Mouse (Mus musculus) heart, embryonic 15.5 days (tissue): ENCODE measurements around the gene Arrdc5. TPM values are rescaled to one million over a fixed set of nuclear protein-coding genes. Genes with fewer than 3 reads are reported as not detected.

Source experiments
- ATAC-seq: fragments of 200-750 bp; cut with Nextera tagmentation; replicated peaks from 2 replicates; pipeline ENCODE4 v1.8.0; 2017; ENCODE audit warnings: low read depth, moderate TSS enrichment; ENCODE audit not compliant: insufficient number of reproducible peaks, insufficient read depth, low FRiP score
- H3K27ac ChIP-seq: fragments of 300-500 bp; sonication (generic); 2 replicates; pipeline ENCODE4 v1.5.1; 2015; ENCODE audit warnings: mild to moderate bottlenecking, inconsistent platforms
- H3K27me3 ChIP-seq: fragments of 300-500 bp; sonication (generic); 2 replicates; pipeline ENCODE4 v1.6.1; 2015; ENCODE audit warnings: inconsistent platforms
- H3K36me3 ChIP-seq: fragments of 300-500 bp; sonication (generic); 2 replicates; pipeline ENCODE4 v1.6.1; 2015; ENCODE audit warnings: mild to moderate bottlenecking, inconsistent platforms
- H3K4me1 ChIP-seq: fragments of 300-500 bp; sonication (generic); replicated peaks from 2 replicates; pipeline ENCODE4 v1.6.1; 2015; ENCODE audit warnings: inconsistent platforms
- H3K4me2 ChIP-seq: fragments of 300-500 bp; sonication (generic); 2 replicates; pipeline ENCODE4 v1.6.1; 2015; ENCODE audit warnings: inconsistent platforms, mild to moderate bottlenecking, moderate library complexity
- H3K4me3 ChIP-seq: fragments of 300-500 bp; sonication (generic); 2 replicates; pipeline ENCODE4 v1.5.1; 2015; ENCODE audit warnings: mild to moderate bottlenecking, inconsistent platforms
- H3K9ac ChIP-seq: fragments of 300-500 bp; sonication (generic); 2 replicates; pipeline ENCODE4 v1.6.1; 2015; ENCODE audit warnings: mild to moderate bottlenecking, inconsistent platforms
- H3K9me3 ChIP-seq: fragments of 300-500 bp; sonication (generic); replicated peaks from 2 replicates; pipeline ENCODE4 v1.6.1; 2016; ENCODE audit warnings: inconsistent platforms
- WGBS: fragments of 180-500 bp; shearing (Covaris S2); methylation state at CpG from one replicate; pipeline ENCODE4 v1.1.7; 2015; ENCODE audit warnings: mixed read lengths; 5-methylcytosine and 5-hydroxymethylcytosine counted together
- polyA plus RNA-seq: library from polyadenylated mRNA; unstranded; fragments of >200 nt; fragmentation: Nextera tagmentation; extraction: Ambion mirVana; gene quantifications from 2 replicates; pipeline ENCODE4 v1.2.1, GENCODE M21; 2015

Gene Arrdc5
- polyA plus RNA-seq, 1 experiment from 2014 or later = not detected

DNA sequence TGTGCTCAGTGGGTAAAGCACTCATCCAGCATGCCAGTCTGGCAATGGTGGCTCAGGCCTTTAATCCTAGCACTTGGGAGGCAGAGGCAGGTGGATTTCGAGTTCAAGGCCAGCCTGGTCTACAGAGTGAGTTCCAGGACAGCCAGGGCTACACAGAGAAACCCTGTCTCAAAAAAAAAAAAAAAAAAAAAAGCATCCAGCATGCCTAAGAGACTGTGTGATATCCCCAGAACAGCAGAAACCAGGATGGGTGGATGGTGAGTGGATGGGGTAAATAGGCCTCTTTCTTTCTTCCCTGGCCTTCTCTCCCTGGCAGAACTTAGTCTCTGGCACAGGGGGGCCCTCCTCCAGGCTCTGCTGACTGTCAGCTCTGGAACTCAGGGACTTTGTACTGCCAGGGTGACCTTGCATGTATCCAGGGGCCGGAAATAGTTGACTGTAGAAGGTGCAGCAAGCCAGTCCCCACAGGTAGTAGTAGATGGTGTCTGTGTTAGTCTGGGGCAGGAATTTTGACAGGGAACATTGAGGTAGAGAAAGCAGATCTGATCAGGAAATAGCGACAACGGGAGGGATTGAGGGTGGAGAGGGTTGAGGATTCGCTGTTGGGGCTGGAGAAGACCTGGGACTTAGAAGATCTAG, 24.1 kb downstream of the Arrdc5 start:
- Histone ChIP-seq H3K36me3 (peaks cover 33% of the 10 kb centered on the region), H3K9ac (peak overlapping the region; percentile 78), H3K27me3 (no peaks in the 10 kb centered on the region), H3K4me3 (peak overlapping the region; percentile 69), H3K27ac (peak overlapping the region; percentile 95), H3K4me1 (peaks cover 35% of the 10 kb centered on the region), H3K9me3 (no peaks in the 10 kb centered on the region), H3K4me2 (peak overlapping the region; percentile 67)
- ATAC-seq = peak; percentile 32; the same call in 1 of the 2 replicates
- WGBS = 13% methylated on average over 5 of the region's 5 CpGs

DNA sequence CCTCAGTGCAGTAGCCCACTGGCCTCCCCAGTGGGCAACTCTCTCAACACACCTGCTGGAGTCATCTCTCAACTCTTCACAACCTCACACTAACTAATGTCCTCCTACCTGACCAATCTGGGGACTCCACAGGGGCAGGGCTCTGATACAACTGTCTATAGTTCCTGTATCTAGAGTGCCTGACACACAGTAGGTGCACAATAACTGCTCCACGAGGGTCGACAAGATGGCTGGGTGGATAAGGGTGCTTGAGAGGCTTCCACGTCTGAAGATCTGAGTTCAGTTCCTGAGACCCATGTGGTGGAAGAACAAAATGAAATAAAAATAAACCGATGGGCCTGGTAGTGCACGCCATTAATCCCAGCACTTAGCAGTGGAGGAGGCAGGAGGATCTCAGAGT, 26.1 kb downstream of the Arrdc5 start:
- H3K4me1 ChIP-seq = peaks cover 33% of the 10 kb centered on the region
- 0 out of 2 replicates have a peak overlapping the region, but pooled peaks have one; percentile 13 for H3K4me2 ChIP-seq
- no peaks in the 10 kb centered on the region for H3K27me3 ChIP-seq
- no peak for ATAC-seq
- H3K9me3 ChIP-seq = no peaks in the 10 kb centered on the region
- H3K4me3 ChIP-seq = no peak overlapping the region
- H3K9ac ChIP-seq = no peak overlapping the region
- H3K36me3 ChIP-seq = peaks cover 27% of the 10 kb centered on the region
- no peak overlapping the region for H3K27ac ChIP-seq
- WGBS = 80% methylated on average over 5 of the region's 5 CpGs

DNA sequence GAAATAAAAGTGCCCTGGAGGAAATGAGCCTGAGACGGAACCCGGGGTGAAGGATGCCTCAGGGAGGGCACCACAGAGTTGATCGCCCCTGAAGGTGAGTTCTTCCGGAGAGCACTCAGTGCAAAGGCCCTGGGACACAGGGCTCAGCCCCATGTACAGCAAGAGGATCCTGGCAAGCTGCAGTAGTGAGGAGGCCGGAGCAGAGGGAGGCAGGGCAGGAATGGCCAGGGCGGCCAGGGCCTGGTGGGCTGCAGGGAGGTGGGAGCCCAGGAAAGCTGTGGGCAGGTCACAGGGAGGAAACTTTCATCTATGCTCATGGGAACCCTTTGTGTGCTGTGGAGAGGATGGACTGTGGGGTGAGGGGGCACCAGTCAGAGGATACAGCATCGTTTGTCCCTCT, 26.6 kb downstream of the Arrdc5 start:
- 68% methylated on average over 7 of the region's 7 CpGs for WGBS
- ATAC-seq = no peak
- Histone ChIP-seq H3K4me1 (peaks cover 33% of the 10 kb centered on the region), H3K27me3 (no peaks in the 10 kb centered on the region), H3K9ac (no peak overlapping the region), H3K4me3 (no peak overlapping the region), H3K9me3 (no peaks in the 10 kb centered on the region), H3K36me3 (peaks cover 25% of the 10 kb centered on the region), H3K4me2 (no peak overlapping the region), H3K27ac (no peak overlapping the region)

DNA sequence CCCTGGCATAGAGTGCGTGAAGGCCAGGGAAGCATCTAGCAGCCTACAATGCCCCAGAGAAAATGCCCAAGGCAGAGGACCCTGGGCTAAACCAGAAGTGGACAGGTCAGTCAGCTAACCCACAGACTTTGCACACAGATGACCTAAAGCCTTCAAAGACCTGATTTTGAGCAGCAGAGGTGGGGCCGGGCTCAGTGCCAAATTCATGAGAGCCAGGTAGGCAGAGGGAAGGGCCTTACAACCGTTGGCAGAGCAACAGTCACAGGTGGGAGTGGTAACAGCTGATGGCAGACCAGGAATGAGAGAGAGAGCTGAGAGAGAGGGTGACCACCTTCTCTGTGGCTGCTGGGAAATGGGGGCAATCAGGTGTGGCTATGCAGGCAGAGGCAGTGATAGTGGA, 27.4 kb downstream of the Arrdc5 start:
- Histone ChIP-seq H3K4me3 (no peak overlapping the region), H3K27me3 (no peaks in the 10 kb centered on the region), H3K4me1 (peaks cover 27% of the 10 kb centered on the region), H3K9me3 (no peaks in the 10 kb centered on the region), H3K27ac (peak overlapping the region; percentile 5; the same call in 1 of the 2 replicates), H3K4me2 (no peak overlapping the region), H3K36me3 (peaks cover 25% of the 10 kb centered on the region), H3K9ac (no peak overlapping the region)
- WGBS = 73% methylated on average over 3 of the region's 3 CpGs
- ATAC-seq = no peak

DNA sequence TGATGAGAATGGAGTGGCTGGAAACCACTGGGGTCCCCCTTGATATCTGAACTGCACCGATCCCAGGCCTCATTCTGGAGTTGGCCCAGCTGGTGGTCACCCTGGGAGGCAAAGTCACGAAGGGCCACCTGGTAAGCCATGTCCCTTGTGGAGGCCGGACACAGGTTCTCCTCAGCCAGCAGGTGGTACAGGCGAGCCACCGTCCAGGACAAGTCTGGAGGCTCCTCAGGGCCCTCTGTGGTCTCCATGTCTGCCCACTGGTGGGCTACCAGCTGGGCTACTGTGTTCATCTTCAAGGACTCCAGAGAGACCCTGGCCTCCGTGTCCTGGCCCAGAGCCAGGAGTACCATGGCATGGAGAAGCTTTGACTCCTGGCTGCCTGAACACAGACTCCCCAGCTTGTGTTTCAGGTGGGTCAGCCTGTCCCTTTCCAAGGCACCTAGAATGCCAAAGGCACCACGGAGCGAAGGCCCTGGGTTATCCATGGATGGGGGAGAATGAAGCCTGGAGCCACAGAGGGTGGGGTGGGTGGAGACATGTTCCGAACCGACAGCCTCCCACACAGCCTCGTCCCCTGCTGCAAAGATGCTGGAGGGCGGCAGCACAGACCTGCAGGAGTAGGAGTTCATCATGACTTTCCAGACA, 28.4 kb downstream of the Arrdc5 start:
- Histone ChIP-seq H3K9me3 (no peaks in the 10 kb centered on the region), H3K27ac (no peak overlapping the region), H3K36me3 (peaks cover 25% of the 10 kb centered on the region), H3K4me1 (peaks cover 21% of the 10 kb centered on the region), H3K4me3 (no peak overlapping the region), H3K9ac (no peak overlapping the region), H3K4me2 (no peak overlapping the region), H3K27me3 (no peaks in the 10 kb centered on the region)
- 87% methylated on average over 12 of the region's 12 CpGs for WGBS
- ATAC-seq = no peak

DNA sequence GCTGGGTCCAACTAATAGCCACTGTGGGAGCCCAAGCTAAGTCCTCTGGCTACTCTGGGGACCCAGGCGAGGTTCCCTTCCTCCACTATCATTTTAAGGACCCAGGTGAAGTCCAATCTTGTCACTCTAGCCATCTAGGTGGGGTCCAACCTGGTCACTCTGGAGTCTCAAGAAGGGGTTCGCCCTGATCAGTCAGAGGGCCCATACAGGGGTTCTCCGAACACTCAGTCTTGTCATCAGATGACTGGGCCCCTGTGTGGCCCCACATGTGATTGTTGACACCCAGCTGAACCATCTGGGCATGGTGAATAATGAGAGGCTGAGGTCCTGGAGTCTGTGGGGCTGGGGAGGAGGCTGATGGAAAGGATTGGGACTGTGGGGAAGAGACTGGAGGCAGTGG, 30.3 kb downstream of the Arrdc5 start:
- H3K36me3 ChIP-seq = peaks cover 25% of the 10 kb centered on the region
- H3K9me3 ChIP-seq = no peaks in the 10 kb centered on the region
- WGBS = 78% methylated on average over 3 of the region's 3 CpGs
- no peak overlapping the region for H3K9ac ChIP-seq
- H3K4me3 ChIP-seq = no peak overlapping the region
- ATAC-seq = no peak
- H3K4me1 ChIP-seq = peaks cover 26% of the 10 kb centered on the region
- peak overlapping the region; percentile 69 for H3K4me2 ChIP-seq
- H3K27ac ChIP-seq = peak overlapping the region; percentile 87
- no peaks in the 10 kb centered on the region for H3K27me3 ChIP-seq

DNA sequence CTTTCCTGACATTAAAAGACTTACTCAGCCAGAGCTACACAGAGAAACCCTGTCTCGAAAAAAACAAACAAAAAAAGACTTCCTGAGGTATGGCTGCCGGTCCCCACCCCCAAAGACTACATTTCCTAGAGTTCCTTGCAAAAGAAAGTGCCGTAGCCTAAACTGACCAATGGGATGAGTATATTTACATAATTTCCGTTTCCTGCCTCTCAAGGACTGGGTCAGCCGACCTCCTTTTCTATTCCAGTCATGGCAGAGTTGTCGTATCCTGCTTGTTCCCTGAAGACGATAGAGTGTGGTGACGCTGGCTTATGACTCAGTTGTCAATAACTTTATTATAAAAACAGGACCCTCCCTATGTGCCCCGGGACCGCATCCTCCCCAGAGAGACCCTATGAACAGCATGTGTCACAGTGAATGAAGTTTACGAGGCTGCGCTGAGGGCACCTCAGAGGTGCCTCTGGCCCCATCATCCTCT, 30.9 kb downstream of the Arrdc5 start:
- Histone ChIP-seq H3K4me2 (peak overlapping the region; percentile 69), H3K4me3 (peak overlapping the region; percentile 47), H3K4me1 (peaks cover 22% of the 10 kb centered on the region), H3K9ac (peak overlapping the region; percentile 40), H3K36me3 (peaks cover 24% of the 10 kb centered on the region), H3K9me3 (no peaks in the 10 kb centered on the region), H3K27me3 (no peaks in the 10 kb centered on the region), H3K27ac (peak overlapping the region; percentile 87)
- WGBS = 19% methylated on average over 12 of the region's 12 CpGs
- ATAC-seq = peak; percentile 82

DNA sequence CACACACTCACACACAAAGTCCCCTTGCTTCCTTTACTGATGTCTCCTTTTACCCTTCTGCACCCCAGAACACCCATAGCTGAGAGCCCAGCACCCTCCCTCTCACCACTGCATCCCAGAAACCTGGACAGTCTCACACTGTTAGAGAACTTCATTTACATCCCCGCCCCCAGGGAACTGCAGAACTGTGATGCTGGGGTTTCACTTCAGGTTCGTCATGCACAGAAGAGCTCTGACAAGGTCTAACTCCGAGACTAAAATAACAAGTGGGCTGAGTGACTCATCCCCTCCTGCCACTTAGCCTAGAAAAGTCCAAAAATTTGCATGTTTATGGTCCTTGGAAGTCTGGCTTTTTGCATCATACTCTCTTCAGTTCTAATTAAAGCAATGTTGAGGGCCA, 33.8 kb downstream of the Arrdc5 start:
- Histone ChIP-seq H3K9me3 (no peaks in the 10 kb centered on the region), H3K4me1 (peaks cover 36% of the 10 kb centered on the region), H3K4me2 (no peak overlapping the region), H3K27ac (no peak overlapping the region), H3K9ac (no peak overlapping the region; the same call in 1 of the 2 replicates), H3K27me3 (no peaks in the 10 kb centered on the region), H3K36me3 (peaks cover 19% of the 10 kb centered on the region), H3K4me3 (no peak overlapping the region)
- no peak for ATAC-seq
- 37% methylated on average over 3 of the region's 3 CpGs for WGBS

DNA sequence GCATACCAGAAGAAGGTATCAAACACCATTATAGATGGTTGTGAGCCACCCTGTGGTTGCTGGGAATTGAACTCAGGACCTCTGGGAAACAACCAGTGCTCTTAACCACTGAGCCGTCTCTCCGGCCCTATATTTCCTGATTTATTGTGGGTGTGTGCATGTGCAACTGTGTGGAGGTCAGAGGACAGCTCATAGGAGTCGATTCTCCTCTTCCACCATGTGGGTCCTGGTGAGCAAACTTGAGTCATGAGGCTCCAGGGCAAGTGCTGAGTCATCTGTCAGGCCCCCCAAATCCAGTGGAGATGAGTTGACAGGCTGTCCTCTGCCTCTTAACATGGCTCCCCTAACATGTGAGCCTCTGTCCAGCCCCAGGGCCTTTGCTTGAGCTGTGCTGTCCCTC, 34.2 kb downstream of the Arrdc5 start:
- Histone ChIP-seq H3K36me3 (peaks cover 18% of the 10 kb centered on the region), H3K4me2 (no peak overlapping the region), H3K4me1 (peaks cover 40% of the 10 kb centered on the region), H3K9ac (no peak overlapping the region), H3K27me3 (no peaks in the 10 kb centered on the region), H3K4me3 (no peak overlapping the region), H3K9me3 (no peaks in the 10 kb centered on the region), H3K27ac (no peak overlapping the region)
- 84% methylated on average over 3 of the region's 3 CpGs for WGBS
- no peak for ATAC-seq

DNA sequence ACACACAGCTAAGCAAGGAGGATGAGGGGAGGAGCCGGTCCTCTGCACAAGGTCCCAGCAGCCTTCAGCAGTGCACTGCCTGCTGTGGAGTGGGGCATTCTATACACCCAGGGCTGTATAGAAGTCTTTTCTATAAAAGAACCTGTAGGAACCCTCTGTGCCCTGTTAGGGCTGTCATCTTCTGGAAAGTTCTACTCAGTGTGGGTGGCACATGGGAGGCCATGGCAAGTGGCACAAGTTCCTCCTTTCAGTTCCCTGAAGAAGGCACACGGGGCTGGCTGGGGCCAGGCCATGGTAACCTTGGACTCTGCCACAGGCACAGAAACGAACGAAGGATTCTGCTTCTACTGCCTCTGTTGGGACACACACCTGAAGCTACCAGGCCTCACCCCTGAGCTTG, 35.1 kb downstream of the Arrdc5 start:
- peaks cover 48% of the 10 kb centered on the region for H3K4me1 ChIP-seq
- H3K9me3 ChIP-seq = no peaks in the 10 kb centered on the region
- WGBS = 90% methylated on average over 4 of the region's 4 CpGs
- peaks cover 18% of the 10 kb centered on the region for H3K36me3 ChIP-seq
- no peak overlapping the region for H3K4me3 ChIP-seq
- no peak overlapping the region for H3K4me2 ChIP-seq
- no peaks in the 10 kb centered on the region for H3K27me3 ChIP-seq
- no peak for ATAC-seq
- H3K9ac ChIP-seq = no peak overlapping the region
- H3K27ac ChIP-seq = no peak overlapping the region

DNA sequence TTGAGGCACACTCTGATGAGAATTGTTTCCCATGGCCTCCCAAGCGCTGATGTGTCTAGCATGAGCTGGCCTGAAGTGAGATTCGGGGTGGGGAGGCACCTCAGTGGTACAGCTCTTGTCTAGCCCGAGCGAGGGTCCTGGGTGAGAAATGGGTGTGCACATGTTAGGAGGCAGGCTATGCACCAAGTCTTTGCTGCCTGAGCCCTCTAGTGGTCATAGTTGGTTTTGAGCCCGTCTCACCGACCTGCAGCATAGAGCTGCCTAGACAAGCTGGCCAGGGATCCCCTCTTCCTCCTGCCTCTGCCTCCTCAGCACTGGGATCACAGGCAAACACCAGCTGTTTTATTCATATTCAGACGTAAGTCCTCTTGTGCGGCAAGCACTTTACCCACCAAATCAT, 36.1 kb downstream of the Arrdc5 start:
- 0 out of 2 replicates have a peak, but pooled peaks have one; percentile 24 for ATAC-seq
- H3K4me1 ChIP-seq = peaks cover 53% of the 10 kb centered on the region

More for the DNA sequence above, 36.1 kb downstream of the Arrdc5 start:
- H3K4me2 ChIP-seq = no peak overlapping the region
- H3K9ac ChIP-seq = no peak overlapping the region
- H3K9me3 ChIP-seq = no peaks in the 10 kb centered on the region
- no peak overlapping the region for H3K4me3 ChIP-seq
- H3K27me3 ChIP-seq = no peaks in the 10 kb centered on the region
- H3K36me3 ChIP-seq = peaks cover 25% of the 10 kb centered on the region
- 24% methylated on average over 8 of the region's 8 CpGs for WGBS
- H3K27ac ChIP-seq = peak overlapping the region; percentile 34; the same call in 1 of the 2 replicates
